8 mouse cellular contexts compared by ENCODE assay signal in genomic region chr7:81523663-81524017, GRCm38 (mm10). TPM values are rescaled to one million over a fixed set of nuclear protein-coding genes. Genes with fewer than 3 reads are reported as not detected.
DNase-seq lines count a peak whose midpoint lies in the region; ATAC-seq and TF ChIP-seq lines count a peak whose summit lies in the region.

No protein-coding gene starts in this region.

- TF ChIP-seq EP300 in ES-Bruce4 (IDR thresholded peaks at IDR 0.05; ENCODE audit: insufficient read depth, low read depth, low read length) = no peak

- H3K36me3 ChIP-seq in heart, embryonic 12.5 days = peaks cover 34% of the 10 kb centered on the region
- peaks cover 7% of the 10 kb centered on the region for H3K36me3 ChIP-seq in ES-Bruce4 (ENCODE audit: control insufficient read depth, insufficient read depth, low read length, poor library complexity, severe bottlenecking)
- H3K36me3 ChIP-seq in forebrain, embryonic 15.5 days = peaks cover 13% of the 10 kb centered on the region
- peaks cover 26% of the 10 kb centered on the region for H3K36me3 ChIP-seq in liver, embryonic 15.5 days (replicated peaks)

- H3K4me2 ChIP-seq in heart, embryonic 12.5 days = peak overlapping the region; percentile 71
- H3K4me2 ChIP-seq in forebrain, embryonic 15.5 days (replicated peaks) = peak overlapping the region; percentile 70
- peak overlapping the region; percentile 87 for H3K4me2 ChIP-seq in liver, embryonic 15.5 days

- TF ChIP-seq POLR2A in ES-Bruce4 (IDR thresholded peaks at IDR 0.05; ENCODE audit: insufficient read depth, low read length) = no peak

- peak; percentile 9; the same call in 1 of the 2 replicates for ATAC-seq in heart, embryonic 12.5 days (ENCODE audit: insufficient number of reproducible peaks, low FRiP score)
- peak; percentile 46; the same call in 1 of the 2 replicates for ATAC-seq in forebrain, embryonic 15.5 days (replicated peaks)
- ATAC-seq in liver, embryonic 15.5 days (ENCODE audit: insufficient read depth) = peak; percentile 28; the same call in 1 of the 2 replicates

- peak overlapping the region; percentile 95 for H3K27ac ChIP-seq in heart, embryonic 12.5 days (ENCODE audit: poor library complexity, severe bottlenecking)
- no peak overlapping the region for H3K27ac ChIP-seq in ES-Bruce4 (ENCODE audit: insufficient read depth, low read length)
- H3K27ac ChIP-seq in forebrain, embryonic 15.5 days (replicated peaks) = peak overlapping the region; percentile 92
- H3K27ac ChIP-seq in liver, embryonic 15.5 days (replicated peaks) = peak overlapping the region; percentile 74

- H3K9ac ChIP-seq in heart, embryonic 12.5 days = peak overlapping the region; percentile 77
- H3K9ac ChIP-seq in ES-Bruce4 (ENCODE audit: low read depth, poor library complexity, severe bottlenecking) = peak overlapping the region; percentile 44
- peak overlapping the region; percentile 71 for H3K9ac ChIP-seq in forebrain, embryonic 15.5 days (replicated peaks)
- peak overlapping the region; percentile 74 for H3K9ac ChIP-seq in liver, embryonic 15.5 days

- intact Hi-C loops in heart, postnatal 10 days (cut with DNase I) = loop anchor here (2.0 to 5.0 kb wide), 2 partner anchors 47 to 66 kb away; partner anchors contain the start of genes Cpeb1 and Whamm

- no peaks in the 10 kb centered on the region for H3K9me3 ChIP-seq in heart, embryonic 12.5 days (replicated peaks)
- no peaks in the 10 kb centered on the region for H3K9me3 ChIP-seq in ES-Bruce4 (replicated peaks; ENCODE audit: control insufficient read depth, insufficient read depth, low read length, poor library complexity, severe bottlenecking)
- no peaks in the 10 kb centered on the region for H3K9me3 ChIP-seq in forebrain, embryonic 15.5 days
- no peaks in the 10 kb centered on the region for H3K9me3 ChIP-seq in liver, embryonic 15.5 days (replicated peaks)

- H3K4me1 ChIP-seq in heart, embryonic 12.5 days (replicated peaks) = peaks cover 14% of the 10 kb centered on the region
- no peaks in the 10 kb centered on the region for H3K4me1 ChIP-seq in ES-Bruce4 (ENCODE audit: control insufficient read depth, insufficient read depth, low read length)
- peaks cover 28% of the 10 kb centered on the region for H3K4me1 ChIP-seq in forebrain, embryonic 15.5 days
- H3K4me1 ChIP-seq in liver, embryonic 15.5 days (replicated peaks) = peaks cover 25% of the 10 kb centered on the region

- H3K27me3 ChIP-seq in heart, embryonic 12.5 days (replicated peaks) = no peaks in the 10 kb centered on the region
- no peaks in the 10 kb centered on the region for H3K27me3 ChIP-seq in ES-Bruce4 (ENCODE audit: control insufficient read depth, insufficient read depth, low read length, poor library complexity, severe bottlenecking)
- no peaks in the 10 kb centered on the region for H3K27me3 ChIP-seq in forebrain, embryonic 15.5 days
- peaks cover 5% of the 10 kb centered on the region; the same call in 1 of the 2 replicates for H3K27me3 ChIP-seq in liver, embryonic 15.5 days

- WGBS in heart, embryonic 12.5 days = 10% methylated on average over 13 of the region's 13 CpGs
- 11% methylated on average over 13 of the region's 13 CpGs for WGBS in forebrain, embryonic 15.5 days
- WGBS in liver, embryonic 15.5 days (ENCODE audit: insufficient replicate concordance) = 5% methylated on average over 13 of the region's 13 CpGs

- H3K4me3 ChIP-seq in heart, embryonic 12.5 days = peak overlapping the region; percentile 60
- peak overlapping the region; percentile 79 for H3K4me3 ChIP-seq in ES-Bruce4 (ENCODE audit: low read depth, low read length)
- H3K4me3 ChIP-seq in forebrain, embryonic 15.5 days = peak overlapping the region; percentile 62
- peak overlapping the region; percentile 72 for H3K4me3 ChIP-seq in liver, embryonic 15.5 days (replicated peaks)

- no peak for DNase-seq in heart, postnatal 10 days
- DNase-seq in ovary, postnatal 10 days (ENCODE audit: low spot score) = no peak
- DNase-seq in urinary bladder, postnatal 10 days (ENCODE audit: low spot score) = no peak
- DNase-seq in embryo, embryonic 11 days = no peak

- TF ChIP-seq CTCF in ES-Bruce4 (IDR thresholded peaks at IDR 0.05; ENCODE audit: low read depth, low read length) = no peak

RNA-seq across cellular contexts. Expression of gene BC048679, which starts 25.6 kb away (rescaled TPM):
- not detected in 2 replicates for polyA plus RNA-seq in heart, embryonic 12.5 days (2016; fragmentation: Nextera tagmentation; extraction: Ambion mirVana)
- total RNA-seq in heart, postnatal 10 days (2021) = not detected
- not detected in 2 replicates for polyA plus RNA-seq in ES-Bruce4 (2011; ENCODE audit: insufficient read depth, insufficient read length, low read depth, missing spikeins)
- polyA plus RNA-seq in forebrain, embryonic 15.5 days (2015; fragmentation: Nextera tagmentation; extraction: Ambion mirVana) = not detected in 2 replicates
- polyA plus RNA-seq in liver, embryonic 15.5 days (2015; fragmentation: Nextera tagmentation; extraction: Ambion mirVana) = not detected in 2 replicates

RNA-seq across cellular contexts. Expression of gene Ap3b2, which starts 29.9 kb away (rescaled TPM):
- 4.5 and 5.7 TPM in 2 replicates for polyA plus RNA-seq in heart, embryonic 12.5 days (2016; fragmentation: Nextera tagmentation; extraction: Ambion mirVana)
- under 1 TPM in 1 of 2 experiments, not detected in 1; 0.22 TPM for total RNA-seq in heart, postnatal 10 days (2021)
- polyA plus RNA-seq in ES-Bruce4 (2011; ENCODE audit: insufficient read depth, insufficient read length, low read depth, missing spikeins) = 6.7 and 7.2 TPM in 2 replicates
- 119 and 120 TPM in 2 replicates for polyA plus RNA-seq in forebrain, embryonic 15.5 days (2015; fragmentation: Nextera tagmentation; extraction: Ambion mirVana)
- polyA plus RNA-seq in liver, embryonic 15.5 days (2015; fragmentation: Nextera tagmentation; extraction: Ambion mirVana) = 0.08 and 0.09 TPM in 2 replicates

RNA-seq across cellular contexts. Expression of gene Fsd2, which starts 43.1 kb away (rescaled TPM):
- polyA plus RNA-seq in heart, embryonic 12.5 days (2016; fragmentation: Nextera tagmentation; extraction: Ambion mirVana) = 65.0 and 65.8 TPM in 2 replicates
- total RNA-seq in heart, postnatal 10 days (2021) = 100 to 1,000 TPM; 214 to 226 TPM
- not detected in 2 replicates for polyA plus RNA-seq in ES-Bruce4 (2011; ENCODE audit: insufficient read depth, insufficient read length, low read depth, missing spikeins)
- 0.31 and 0.34 TPM in 2 replicates for polyA plus RNA-seq in forebrain, embryonic 15.5 days (2015; fragmentation: Nextera tagmentation; extraction: Ambion mirVana)
- polyA plus RNA-seq in liver, embryonic 15.5 days (2015; fragmentation: Nextera tagmentation; extraction: Ambion mirVana) = 0.31 and 0.47 TPM in 2 replicates

RNA-seq across cellular contexts. Expression of gene Whamm, which starts 47.4 kb away (rescaled TPM):
- polyA plus RNA-seq in heart, embryonic 12.5 days (2016; fragmentation: Nextera tagmentation; extraction: Ambion mirVana) = 6.9 and 7.6 TPM in 2 replicates
- 1 to 10 TPM; 8.1 to 9.2 TPM for total RNA-seq in heart, postnatal 10 days (2021)
- 11.1 and 12.0 TPM in 2 replicates for polyA plus RNA-seq in ES-Bruce4 (2011; ENCODE audit: insufficient read depth, insufficient read length, low read depth, missing spikeins)
- 5.7 and 7.6 TPM in 2 replicates for polyA plus RNA-seq in forebrain, embryonic 15.5 days (2015; fragmentation: Nextera tagmentation; extraction: Ambion mirVana)
- 4.9 and 5.2 TPM in 2 replicates for polyA plus RNA-seq in liver, embryonic 15.5 days (2015; fragmentation: Nextera tagmentation; extraction: Ambion mirVana)

Comparison
In these comparisons a context has a peak if more than half of its experiments do, and no peak if none do; other contexts are left out.
1. RNA of gene Ap3b2, which starts 29.9 kb away (polyA plus RNA-seq): 119 to 120 TPM in forebrain, embryonic 15.5 days; 6.7 to 7.2 TPM in ES-Bruce4, 4.5 to 5.7 TPM in heart, embryonic 12.5 days and 0.08 to 0.09 TPM in liver, embryonic 15.5 days; every median in the first group is over 10 times any median in the second.
2. RNA of gene Fsd2, which starts 43.1 kb away (polyA plus RNA-seq): 65.0 to 65.8 TPM in heart, embryonic 12.5 days; 0.31 to 0.47 TPM in liver, embryonic 15.5 days, 0.31 to 0.34 TPM in forebrain, embryonic 15.5 days and not detected in ES-Bruce4; every median in the first group is over 10 times any median in the second.
3. Peak in every context shown above with its lines, with median percentiles within 50 percentile points of each other: ATAC-seq, H3K4me2 ChIP-seq, H3K4me3 ChIP-seq and H3K9ac ChIP-seq.